Mouse (Mus musculus) ES-Bruce4 (cell line): ENCODE measurements around the gene Dnaaf2.

Experiments
- CTCF ChIP-seq: IDR thresholded peaks from one replicate; pipeline ENCODE4 v1.8.1; 2011; ENCODE audit warnings: low read depth, low read length
- EP300 ChIP-seq: IDR thresholded peaks from 2 replicates; pipeline ENCODE4 v1.6.1; 2011; ENCODE audit warnings: low read depth, low read length; ENCODE audit not compliant: insufficient read depth
- POLR2A ChIP-seq: IDR thresholded peaks from one replicate; pipeline ENCODE4 v1.8.1; 2011; ENCODE audit warnings: low read length; ENCODE audit not compliant: insufficient read depth

- TF ChIP-seq CTCF (no peak), POLR2A (no peak), EP300 (no peak)
These were observed 33.3 kb downstream of the Dnaaf2 start for GRCm38 (mm10) chr12:69164904-69165303.
